Mouse (Mus musculus) olfactory bulb, adult 2 months (tissue): ENCODE measurements around the gene Styxl1.

Experiments
- CTCF ChIP-seq: fragments of 200-500 bp; IDR thresholded peaks from 2 replicates; pipeline ENCODE4 v1.5.1; 2012; ENCODE audit warnings: low read depth, mild to moderate bottlenecking, low read length, moderate library complexity; ENCODE audit not compliant: insufficient read depth
- POLR2A ChIP-seq: fragments of 200-500 bp; IDR thresholded peaks from 2 replicates; pipeline ENCODE4 v1.6.1; 2012; ENCODE audit warnings: mild to moderate bottlenecking, low read depth, low read length, moderate library complexity; ENCODE audit not compliant: insufficient read depth

DNA sequence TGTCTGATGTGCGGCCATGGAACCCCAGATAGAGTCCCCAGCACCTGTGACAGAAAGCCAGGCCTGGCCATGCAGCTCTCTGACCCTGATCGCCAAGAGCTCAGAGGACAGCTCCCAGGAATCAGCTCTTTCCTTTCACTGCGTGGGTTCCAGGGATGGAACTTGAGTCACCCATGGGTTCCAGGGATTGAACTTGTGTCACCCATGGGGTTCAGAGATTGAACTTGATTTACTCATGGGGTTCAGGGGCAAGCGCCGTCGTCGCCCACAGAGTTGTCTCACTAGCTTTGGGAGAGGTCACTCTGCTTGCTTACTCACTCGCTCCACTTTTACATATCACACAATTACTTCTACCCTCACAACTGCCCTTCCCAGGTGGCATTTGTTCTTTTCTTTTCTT lies 57.1 kb downstream of the Styxl1 start:
- TF ChIP-seq CTCF (no peak), POLR2A (no peak)
